Mouse (Mus musculus) MN1 (cell line): Measurements from ENCODE around the gene Nedd8.

Experiments used
- DNase-seq: peaks from one replicate; pipeline ENCODE4 v3.0.0-alpha.2; 2016; ENCODE audit warnings: low spot score

Nedd8 gene

GRCm38 (mm10) chr14:55660636-55661035 lies 11.3 kb downstream of the Nedd8 start:
- no peak for DNase-seq

- DNase-seq, result peak; percentile 86
Measured at GRCm38 (mm10) chr14:55659960-55660573, 11.9 kb downstream of the Nedd8 start, which contains the start of gene Mdp1. Mdp1 (minus strand) TSS chr14:55660508.

DNA sequence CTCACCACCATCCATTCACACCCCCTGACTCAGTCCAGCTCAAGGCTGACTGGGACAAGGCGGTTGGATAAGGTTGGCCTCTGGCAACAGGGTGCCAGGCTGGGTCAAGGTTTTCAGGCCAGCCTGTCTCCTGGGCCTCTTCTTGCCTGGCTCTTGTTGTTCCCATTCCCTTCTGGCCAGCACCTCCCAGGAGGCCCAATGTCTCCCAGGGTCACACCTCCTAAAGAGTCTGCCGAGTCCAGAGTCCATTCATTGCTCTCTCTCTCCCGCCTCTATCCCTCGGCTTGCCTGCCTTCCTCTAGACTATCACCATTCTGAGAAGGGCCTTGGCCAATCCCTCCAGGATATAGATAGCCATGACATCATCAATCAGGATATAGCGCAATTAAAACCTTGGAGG lies 13.9 kb downstream of the Nedd8 start:
- DNase-seq, result no peak

GRCm38 (mm10) chr14:55656935-55657334 lies 15.0 kb downstream of the Nedd8 start:
- DNase-seq, result no peak

- no peak for DNase-seq
Measured at GRCm38 (mm10) chr14:55651528-55651927, 20.4 kb downstream of the Nedd8 start.

DNA sequence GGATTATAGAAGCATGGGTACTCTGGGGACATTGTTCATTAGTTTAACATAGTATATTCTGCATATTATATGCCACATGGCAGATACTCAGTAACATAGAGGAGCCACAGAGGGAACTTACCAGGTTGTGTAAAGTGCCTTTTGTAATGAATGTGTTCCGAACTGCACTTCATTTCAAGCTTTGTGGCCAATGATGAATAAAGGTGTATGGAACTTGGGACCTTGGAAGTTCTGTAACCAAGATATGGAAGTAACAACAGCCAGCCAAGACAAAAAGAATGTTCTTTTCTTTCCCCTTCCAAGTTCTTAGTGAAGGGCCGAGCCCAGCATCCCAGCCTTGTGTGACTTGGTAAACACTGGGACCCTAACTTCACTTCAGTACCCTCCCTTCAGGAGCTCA lies 22.0 kb downstream of the Nedd8 start, which contains the start of gene Tssk4:
Gene Tssk4 (plus strand): TSS at position 301 of the 400 bp plus-strand sequence.
- no peak for DNase-seq

DNA sequence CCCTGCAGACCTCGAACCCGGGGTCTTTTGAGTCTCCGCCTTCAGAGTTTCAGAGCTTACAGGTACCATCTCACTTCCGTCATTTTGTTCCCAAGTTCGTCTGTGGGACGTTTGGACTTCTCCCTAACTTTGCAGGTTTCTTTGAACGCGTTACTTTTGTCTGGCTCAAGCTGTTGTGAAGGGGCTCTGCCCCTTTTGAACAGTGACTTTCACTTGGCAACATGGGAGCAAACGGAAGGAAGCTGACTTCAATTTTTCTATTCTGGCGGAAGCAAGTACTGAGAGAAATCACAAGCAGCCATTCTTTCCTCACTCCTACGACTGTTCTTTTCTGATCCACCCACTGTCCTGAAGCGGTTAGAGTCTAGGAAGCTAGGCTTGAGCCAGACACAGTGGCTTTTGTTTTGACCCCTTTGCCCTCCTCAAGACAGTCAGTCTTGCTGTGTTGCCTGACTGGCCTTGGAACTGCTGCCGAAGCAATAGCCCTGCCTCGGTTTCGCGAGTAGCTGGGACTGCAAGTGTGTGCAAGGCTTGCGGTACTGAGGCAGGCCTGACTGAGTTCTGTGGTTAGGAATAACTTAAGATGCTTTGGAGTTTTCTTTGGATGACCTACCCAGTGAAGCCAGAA lies 27.5 kb downstream of the Nedd8 start:
- DNase-seq, result no peak

GRCm38 (mm10) chr14:55643060-55643907 lies 28.6 kb downstream of the Nedd8 start, which contains the start of gene Tm9sf1:
Tm9sf1 (minus strand) TSS chr14:55643806.
- peak; percentile 76 for DNase-seq

GRCm38 (mm10) chr14:55642679-55643059 lies 29.3 kb downstream of the Nedd8 start:
- DNase-seq, result no peak

- no peak for DNase-seq
Measured at GRCm38 (mm10) chr14:55641291-55641690, 30.6 kb downstream of the Nedd8 start.

- DNase-seq, result no peak
Measured at GRCm38 (mm10) chr14:55640816-55641215, 31.1 kb downstream of the Nedd8 start.

DNA sequence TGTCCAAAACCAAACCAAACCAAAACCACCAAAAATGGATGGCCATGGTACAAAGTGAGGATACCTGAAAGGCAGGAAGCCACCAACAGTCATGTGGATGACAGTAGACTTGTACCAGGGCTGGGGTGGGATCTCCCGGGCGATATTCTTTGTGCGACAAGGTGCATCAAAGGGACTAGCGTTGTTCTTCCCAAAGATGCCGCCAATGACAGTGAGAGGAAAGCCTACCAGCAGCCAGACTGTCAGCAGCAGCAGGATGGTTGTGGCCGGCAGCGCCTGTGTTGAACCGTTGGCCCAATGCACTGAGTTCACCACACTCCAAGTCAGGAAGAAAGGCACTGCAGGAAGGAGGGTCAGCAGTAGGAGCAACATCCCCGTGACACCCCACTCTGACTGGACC lies 34.1 kb downstream of the Nedd8 start, which contains the start of gene Gm49378:
Gene Gm49378 (minus strand): TSS at position 101 of the 400 bp plus-strand sequence.
- DNase-seq, result no peak

DNA sequence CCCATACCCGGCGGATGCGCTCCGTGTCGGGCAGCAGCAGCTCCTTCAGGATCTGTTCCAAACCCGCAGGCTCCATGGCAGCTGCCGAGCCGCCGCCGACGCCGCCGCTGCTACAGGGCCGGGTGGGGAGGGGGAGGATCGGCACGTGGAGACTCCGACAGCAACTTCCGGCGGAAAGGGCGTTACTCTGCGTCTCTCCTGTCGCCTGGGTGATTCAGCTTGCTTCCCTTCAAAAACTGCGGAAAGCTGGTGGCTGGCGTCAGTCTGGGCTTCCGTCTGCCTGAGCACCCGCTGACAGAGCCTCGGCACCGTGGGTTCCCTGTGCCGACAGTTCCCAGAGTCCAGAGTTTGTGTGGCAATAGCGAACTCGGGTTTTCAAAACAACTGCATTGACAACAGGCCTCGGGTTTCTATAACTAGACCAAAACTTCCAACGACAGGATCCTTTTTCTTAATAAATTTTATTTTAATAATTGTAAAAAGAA lies 36.4 kb downstream of the Nedd8 start, which contains the start of gene Ipo4:
Gene Ipo4 (minus strand): TSS at position 435 of the 485 bp plus-strand sequence.
- peak; percentile 89 for DNase-seq

DNA sequence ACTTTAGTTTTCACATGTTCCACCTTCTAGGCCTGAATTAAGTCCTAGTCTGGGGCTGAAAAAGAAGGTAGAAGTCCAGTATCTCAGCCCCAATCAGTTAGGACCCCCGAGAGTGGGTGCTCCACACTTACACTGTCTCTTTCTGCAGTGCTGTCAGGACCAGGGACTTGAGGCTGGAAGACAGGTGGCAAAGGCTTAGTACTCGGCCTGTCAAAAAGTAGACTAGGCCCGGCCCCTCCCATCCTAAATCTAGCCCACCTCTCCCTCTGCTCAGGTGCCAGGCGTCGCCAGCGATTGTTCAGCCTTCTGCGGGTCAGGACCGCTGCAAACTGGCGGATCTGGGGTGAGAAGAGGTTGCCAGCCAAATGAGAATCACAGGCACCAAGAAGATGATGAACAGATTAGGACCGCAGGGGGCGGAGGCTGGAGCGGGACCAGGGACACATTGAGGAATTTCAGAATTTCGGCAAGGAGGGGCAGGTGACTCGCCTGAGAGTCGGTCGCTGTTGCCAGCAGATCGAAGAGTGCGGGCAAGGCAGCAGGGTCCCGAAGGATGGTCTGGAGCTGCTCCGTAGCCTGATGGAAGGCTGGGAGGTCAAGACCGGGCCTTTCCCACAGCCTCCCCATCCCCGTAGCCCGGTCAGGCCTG lies 36.9 kb downstream of the Nedd8 start:
- DNase-seq, result peak; percentile 54

DNA sequence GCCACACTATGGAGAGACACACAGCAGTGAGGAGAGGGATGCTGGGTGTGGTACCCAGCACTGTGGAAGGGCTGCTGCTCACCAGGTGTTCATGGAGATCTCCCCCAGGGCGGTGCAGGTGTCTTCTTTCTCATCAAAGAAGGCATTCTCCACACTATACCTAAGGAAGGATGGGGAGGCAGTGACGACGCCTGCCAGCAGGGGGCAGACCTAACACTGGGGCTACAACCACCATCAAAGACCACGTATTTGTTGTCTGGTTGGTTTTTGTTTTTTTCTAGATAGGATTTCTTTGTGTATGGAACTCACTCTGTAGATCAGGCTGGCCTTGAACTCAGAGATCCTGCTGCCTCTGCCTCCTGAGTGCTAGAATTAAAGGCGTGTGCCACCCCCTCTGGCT lies 42.6 kb downstream of the Nedd8 start:
- DNase-seq, result peak; percentile 60

DNA sequence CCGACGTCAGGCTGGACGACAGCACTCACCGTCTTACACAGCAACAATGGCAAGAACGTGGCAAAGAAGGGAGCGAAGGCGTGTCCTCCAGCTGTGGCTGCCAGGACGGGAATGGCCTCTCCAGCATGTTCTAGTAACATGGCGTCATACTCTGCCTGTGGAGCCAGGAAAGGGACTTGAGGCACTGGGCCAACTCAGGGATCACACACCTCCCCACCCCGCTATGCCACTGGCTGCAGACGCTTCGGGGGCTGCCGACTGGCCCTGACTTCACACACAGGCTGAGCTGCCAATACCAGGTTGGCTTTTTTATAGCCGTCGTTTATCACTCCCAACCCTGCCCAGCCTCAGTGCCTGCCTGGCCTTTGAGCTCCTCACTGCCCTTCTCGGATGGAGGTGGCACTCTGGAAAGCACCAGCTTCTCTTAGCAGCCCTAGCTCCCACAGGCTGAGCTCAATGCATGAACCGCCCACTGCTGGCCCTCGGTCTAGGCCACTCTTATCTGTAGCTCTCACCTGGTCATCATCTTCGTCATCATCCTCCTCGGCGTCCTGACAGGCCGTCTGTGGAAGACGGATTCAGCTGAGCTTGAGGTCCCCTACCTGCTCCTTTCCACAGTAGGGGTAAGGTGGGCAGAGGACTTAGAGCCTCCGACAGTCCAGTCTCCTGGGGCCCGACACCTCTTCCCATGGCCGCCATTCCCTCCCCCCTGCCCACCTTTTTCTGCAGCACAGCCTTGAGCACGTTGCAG lies 43.7 kb downstream of the Nedd8 start:
- no peak for DNase-seq

GRCm38 (mm10) chr14:55618486-55619195 lies 53.3 kb downstream of the Nedd8 start:
- no peak for DNase-seq

- DNase-seq, result peak; percentile 96
Measured at GRCm38 (mm10) chr14:55617822-55618221, 54.1 kb downstream of the Nedd8 start, which contains the start of gene Rec8. Rec8 (plus strand) TSS chr14:55618037.

DNA sequence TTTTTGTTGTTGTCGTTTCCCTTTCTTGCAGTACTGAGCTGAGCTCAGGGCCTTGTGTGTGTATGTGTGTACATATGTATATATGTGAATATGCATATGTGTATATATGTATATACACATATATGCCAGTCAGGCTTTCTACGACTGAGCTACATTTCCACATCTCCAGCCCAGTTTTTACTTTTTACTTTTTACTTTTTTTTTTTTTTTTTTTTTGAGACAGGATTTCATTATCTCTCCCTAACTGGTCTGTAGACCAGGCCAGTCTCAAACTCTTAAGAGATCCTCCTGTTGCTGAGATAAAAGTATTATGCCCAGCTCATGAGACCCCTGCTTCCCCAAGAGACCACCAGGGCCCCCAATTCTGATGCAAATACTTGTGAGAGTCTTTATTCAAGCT lies 55.1 kb downstream of the Nedd8 start:
- no peak for DNase-seq

DNA sequence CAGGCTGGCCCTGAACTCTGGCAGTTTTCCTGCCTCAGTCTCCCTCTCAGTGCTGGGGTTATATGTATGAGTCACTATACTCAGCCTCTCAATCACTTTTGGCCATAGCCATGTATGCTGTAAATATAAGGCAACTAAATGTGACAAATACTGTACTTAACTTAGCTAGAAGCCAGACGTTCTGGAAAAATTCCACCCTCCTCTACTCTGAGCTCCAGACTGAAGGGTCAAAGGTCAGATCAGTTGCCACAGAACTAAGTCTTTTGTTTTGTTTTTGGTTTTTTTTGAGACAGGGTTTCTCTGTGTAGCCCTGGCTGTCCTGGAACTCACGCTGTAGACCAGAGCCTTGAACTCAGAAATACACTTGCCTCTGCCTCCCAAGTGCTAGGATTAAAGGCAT lies 56.0 kb downstream of the Nedd8 start:
- DNase-seq, result no peak
